Mouse (Mus musculus): Measurements from ENCODE around the gene Ror1. TPM values are rescaled to one million over a fixed set of nuclear protein-coding genes. Genes with fewer than 3 reads are reported as not detected.

Gene Ror1
- total and polyA plus RNA-seq, 2 experiments from 2014 or later: 0.73 to 2.8 TPM

GRCm38 (mm10) chr4:100223532-100223931, 127.9 kb downstream of the Ror1 start:
- H3K27ac ChIP-seq (ENCODE audit: low read depth, low read length): no peak overlapping the region
- H3K4me2 ChIP-seq (ENCODE audit: low read depth, low read length, poor library complexity, severe bottlenecking): no peak overlapping the region
- WGBS: 18% methylated on average over 1 of the region's 1 CpGs
- no peaks in the 10 kb centered on the region for H3K36me3 ChIP-seq (ENCODE audit: insufficient read depth, low read length)
- DNase-seq (ENCODE audit: low spot score) (no peak), ATAC-seq (ENCODE audit: low FRiP score) (no peak)
- H3K9ac ChIP-seq (replicated peaks; ENCODE audit: low read length, poor library complexity, severe bottlenecking): no peak overlapping the region
- no peak overlapping the region for H3K4me3 ChIP-seq (ENCODE audit: low read depth, low read length)
- no peaks in the 10 kb centered on the region for H3K27me3 ChIP-seq (ENCODE audit: insufficient read depth, low read length)
- no peak for TF ChIP-seq CTCF (IDR thresholded peaks at IDR 0.05)
- H3K9me3 ChIP-seq (ENCODE audit: low read length): no peaks in the 10 kb centered on the region
- H3K4me1 ChIP-seq (ENCODE audit: insufficient read depth, low read length): no peaks in the 10 kb centered on the region

DNA sequence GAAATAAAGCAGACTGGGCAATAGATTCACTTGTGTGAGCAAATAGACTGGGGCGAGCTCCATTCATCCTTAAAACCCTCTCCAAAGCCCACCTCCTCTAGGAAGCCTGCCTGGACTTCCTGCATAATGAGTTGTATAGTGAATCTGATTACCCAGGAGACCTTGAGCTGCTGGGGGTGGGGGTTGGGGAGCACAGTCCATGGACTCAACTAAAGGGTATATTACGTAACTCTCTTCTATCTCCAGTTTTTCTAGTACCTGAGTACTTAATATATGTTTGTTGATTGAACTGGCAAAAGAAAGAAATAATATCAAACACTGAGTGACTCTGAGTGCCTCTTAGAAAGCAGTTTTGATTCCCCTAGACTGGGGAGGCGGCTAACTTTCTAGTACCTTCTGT, 128.4 kb downstream of the Ror1 start:
- 79% methylated on average over 3 of the region's 3 CpGs for WGBS
- no peak for TF ChIP-seq CTCF (IDR thresholded peaks at IDR 0.05)
- Histone ChIP-seq H3K4me3 (ENCODE audit: low read depth, low read length) (no peak overlapping the region), H3K4me2 (ENCODE audit: low read depth, low read length, poor library complexity, severe bottlenecking) (no peak overlapping the region), H3K9ac (replicated peaks; ENCODE audit: low read length, poor library complexity, severe bottlenecking) (no peak overlapping the region), H3K27ac (ENCODE audit: low read depth, low read length) (no peak overlapping the region), H3K36me3 (ENCODE audit: insufficient read depth, low read length) (no peaks in the 10 kb centered on the region), H3K4me1 (ENCODE audit: insufficient read depth, low read length) (no peaks in the 10 kb centered on the region), H3K27me3 (ENCODE audit: insufficient read depth, low read length) (no peaks in the 10 kb centered on the region), H3K9me3 (ENCODE audit: low read length) (no peaks in the 10 kb centered on the region)
- no peak for DNase-seq (ENCODE audit: low spot score)
- no peak for ATAC-seq (ENCODE audit: low FRiP score)

- Histone ChIP-seq H3K9ac (replicated peaks; ENCODE audit: low read length, poor library complexity, severe bottlenecking) (no peak overlapping the region), H3K27me3 (ENCODE audit: insufficient read depth, low read length) (no peaks in the 10 kb centered on the region), H3K4me1 (ENCODE audit: insufficient read depth, low read length) (no peaks in the 10 kb centered on the region), H3K36me3 (ENCODE audit: insufficient read depth, low read length) (no peaks in the 10 kb centered on the region), H3K27ac (ENCODE audit: low read depth, low read length) (no peak overlapping the region), H3K4me3 (ENCODE audit: low read depth, low read length) (no peak overlapping the region), H3K9me3 (ENCODE audit: low read length) (no peaks in the 10 kb centered on the region), H3K4me2 (ENCODE audit: low read depth, low read length, poor library complexity, severe bottlenecking) (no peak overlapping the region)
- DNase-seq (ENCODE audit: low spot score) (no peak), ATAC-seq (ENCODE audit: low FRiP score) (no peak)
- 70% methylated on average over 4 of the region's 4 CpGs for WGBS
- no peak for TF ChIP-seq CTCF (IDR thresholded peaks at IDR 0.05)
Observed at GRCm38 (mm10) chr4:100226619-100227018, 131.0 kb downstream of the Ror1 start.

DNA sequence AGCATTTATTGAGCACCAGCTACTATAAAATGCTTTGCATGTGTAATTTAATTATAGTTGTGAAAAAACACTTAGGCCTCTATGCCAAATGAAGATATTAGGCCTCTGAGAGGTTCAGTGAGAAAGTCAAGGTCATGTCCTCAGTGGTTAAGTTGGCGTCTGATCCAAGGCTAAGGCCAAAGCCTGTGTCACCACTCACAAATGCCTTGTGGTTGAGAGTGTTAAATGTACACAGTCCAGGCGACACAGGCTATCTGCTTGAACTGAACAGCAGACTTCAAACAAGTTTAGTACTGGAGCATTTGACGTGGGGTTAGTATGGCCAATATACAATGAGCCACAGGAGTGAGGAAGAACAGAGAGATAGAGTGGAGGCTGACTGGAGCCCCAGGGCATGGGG, 132.5 kb downstream of the Ror1 start:
- H3K9ac ChIP-seq (replicated peaks; ENCODE audit: low read length, poor library complexity, severe bottlenecking): no peak overlapping the region
- DNase-seq (ENCODE audit: low spot score) (no peak), ATAC-seq (ENCODE audit: low FRiP score) (no peak)
- 87% methylated on average over 3 of the region's 3 CpGs for WGBS
- no peak overlapping the region for H3K4me2 ChIP-seq (ENCODE audit: low read depth, low read length, poor library complexity, severe bottlenecking)
- no peak overlapping the region for H3K4me3 ChIP-seq (ENCODE audit: low read depth, low read length)
- no peak for TF ChIP-seq CTCF (IDR thresholded peaks at IDR 0.05)
- no peaks in the 10 kb centered on the region for H3K4me1 ChIP-seq (ENCODE audit: insufficient read depth, low read length)
- no peaks in the 10 kb centered on the region for H3K9me3 ChIP-seq (ENCODE audit: low read length)
- no peaks in the 10 kb centered on the region for H3K27me3 ChIP-seq (ENCODE audit: insufficient read depth, low read length)
- H3K36me3 ChIP-seq (ENCODE audit: insufficient read depth, low read length): no peaks in the 10 kb centered on the region
- no peak overlapping the region for H3K27ac ChIP-seq (ENCODE audit: low read depth, low read length)

GRCm38 (mm10) chr4:100230245-100230644, 134.7 kb downstream of the Ror1 start:
- Histone ChIP-seq H3K9me3 (ENCODE audit: low read length) (no peaks in the 10 kb centered on the region), H3K4me2 (ENCODE audit: low read depth, low read length, poor library complexity, severe bottlenecking) (no peak overlapping the region), H3K36me3 (ENCODE audit: insufficient read depth, low read length) (no peaks in the 10 kb centered on the region), H3K4me1 (ENCODE audit: insufficient read depth, low read length) (no peaks in the 10 kb centered on the region), H3K9ac (replicated peaks; ENCODE audit: low read length, poor library complexity, severe bottlenecking) (no peak overlapping the region), H3K4me3 (ENCODE audit: low read depth, low read length) (no peak overlapping the region), H3K27ac (ENCODE audit: low read depth, low read length) (no peak overlapping the region), H3K27me3 (ENCODE audit: insufficient read depth, low read length) (no peaks in the 10 kb centered on the region)
- no peak for TF ChIP-seq CTCF (IDR thresholded peaks at IDR 0.05)
- WGBS: 84% methylated on average over 5 of the region's 5 CpGs
- DNase-seq (ENCODE audit: low spot score): no peak
- no peak for ATAC-seq (ENCODE audit: low FRiP score)

- Histone ChIP-seq H3K4me2 (ENCODE audit: low read depth, low read length, poor library complexity, severe bottlenecking) (no peak overlapping the region), H3K4me1 (ENCODE audit: insufficient read depth, low read length) (no peaks in the 10 kb centered on the region), H3K9ac (replicated peaks; ENCODE audit: low read length, poor library complexity, severe bottlenecking) (no peak overlapping the region), H3K27ac (ENCODE audit: low read depth, low read length) (no peak overlapping the region), H3K9me3 (ENCODE audit: low read length) (no peaks in the 10 kb centered on the region), H3K36me3 (ENCODE audit: insufficient read depth, low read length) (no peaks in the 10 kb centered on the region), H3K27me3 (ENCODE audit: insufficient read depth, low read length) (no peaks in the 10 kb centered on the region), H3K4me3 (ENCODE audit: low read depth, low read length) (no peak overlapping the region)
- ATAC-seq (ENCODE audit: low FRiP score): no peak
- no peak for DNase-seq (ENCODE audit: low spot score)
- 92% methylated on average over 2 of the region's 2 CpGs for WGBS
- no peak for TF ChIP-seq CTCF (IDR thresholded peaks at IDR 0.05)
Observed at GRCm38 (mm10) chr4:100230963-100231362, 135.4 kb downstream of the Ror1 start.
